Mouse (Mus musculus) MEL (cell line): ENCODE results near the gene Abca6. TPM values are rescaled to one million over a fixed set of nuclear protein-coding genes. Genes with fewer than 3 reads are reported as not detected.
A peak's percentile ranks its signal among the peaks of the same experiment; 100 is the strongest.

Experiments
- DNase-seq: peaks from one replicate; pipeline ENCODE4 v3.0.0; 2011; ENCODE audit warnings: low read depth, low spot score
- H3K27ac ChIP-seq: 2 replicates; pipeline ENCODE4 v1.5.1; 2012; ENCODE audit warnings: low read depth, mild to moderate bottlenecking, control low read depth, low read length, moderate library complexity; ENCODE audit not compliant: control insufficient read depth
- H3K27me3 ChIP-seq, 2 experiments: fragments of 150-350 bp in 1 of 2; sonication (generic) in 1 of 2; 2 replicates each; pipeline ENCODE4 v1.6.1; 2012; ENCODE audit warnings: low read length in 2 of 2, mild to moderate bottlenecking in 2 of 2, improper control_type of control experiment in 1 of 2, moderate library complexity in 1 of 2; ENCODE audit not compliant: insufficient read depth in 2 of 2, control insufficient read depth in 1 of 2
- H3K36me3 ChIP-seq, 2 experiments: 2 replicates each; pipeline ENCODE4 v1.6.1; 2012 to 2014; ENCODE audit warnings: low read length in 2 of 2, improper control_type of control experiment in 1 of 2, inconsistent platforms in 1 of 2, mild to moderate bottlenecking in 1 of 2; ENCODE audit not compliant: insufficient read depth in 2 of 2, control insufficient read depth in 1 of 2
- H3K4me1 ChIP-seq, 2 experiments: fragments of 150-350 bp in 1 of 2; sonication (generic) in 1 of 2; 2 replicates each; pipeline ENCODE4 v1.6.1; 2012; ENCODE audit warnings: low read length in 2 of 2, improper control_type of control experiment in 1 of 2, mild to moderate bottlenecking in 1 of 2; ENCODE audit not compliant: insufficient read depth in 2 of 2, control insufficient read depth in 1 of 2
- H3K4me3 ChIP-seq, 2 experiments: fragments of 150-350 bp in 1 of 2; sonication (generic) in 1 of 2; 2 replicates each; pipeline ENCODE4 v1.5.1; 2012; ENCODE audit warnings: low read depth in 2 of 2, low read length in 2 of 2, mild to moderate bottlenecking in 2 of 2, moderate library complexity in 2 of 2, control low read depth in 1 of 2, improper control_type of control experiment in 1 of 2; ENCODE audit not compliant: control insufficient read depth in 1 of 2, insufficient read depth in 1 of 2
- H3K79me2 ChIP-seq: 2 replicates; pipeline ENCODE4 v1.6.1; 2012; ENCODE audit warnings: mild to moderate bottlenecking, low read length, moderate library complexity; ENCODE audit not compliant: control insufficient read depth, poor library complexity, insufficient read depth
- H3K9ac ChIP-seq: 2 replicates; pipeline ENCODE4 v1.6.1; 2012; ENCODE audit warnings: low read depth, mild to moderate bottlenecking, control low read depth, low read length, moderate library complexity; ENCODE audit not compliant: control insufficient read depth, poor library complexity, severe bottlenecking
- H3K9me3 ChIP-seq: fragments of 150-350 bp; sonication (generic); replicated peaks from 2 replicates; pipeline ENCODE4 v1.6.1; 2012; ENCODE audit warnings: mild to moderate bottlenecking, low read length, improper control_type of control experiment, moderate library complexity; ENCODE audit not compliant: insufficient read depth
- GATA1 ChIP-seq: IDR thresholded peaks from 2 replicates; pipeline ENCODE4 v1.6.1; 2011; ENCODE audit warnings: low read depth, low read length, improper control_type of control experiment
- HCFC1 ChIP-seq: IDR thresholded peaks from 2 replicates; pipeline ENCODE4 v1.6.1; 2012; ENCODE audit warnings: low read depth, mild to moderate bottlenecking, inconsistent platforms, low read length, improper control_type of control experiment, moderate library complexity
- KAT2A ChIP-seq: conservative IDR thresholded peaks from 2 replicates; pipeline ENCODE4 v1.6.1; 2012; ENCODE audit warnings: low read depth, low read length, improper control_type of control experiment, inconsistent platforms
- MAFK ChIP-seq: IDR thresholded peaks from 2 replicates; pipeline ENCODE4 v1.6.1; 2011; ENCODE audit warnings: low read depth, mild to moderate bottlenecking, low read length, improper control_type of control experiment, borderline replicate concordance
- MAX ChIP-seq: IDR thresholded peaks from 2 replicates; pipeline ENCODE4 v1.6.1; 2011; ENCODE audit warnings: low read length, improper control_type of control experiment
- MXI1 ChIP-seq: IDR thresholded peaks from 2 replicates; pipeline ENCODE4 v1.6.1; 2011; ENCODE audit warnings: mild to moderate bottlenecking, low read depth, low read length, improper control_type of control experiment
- SIN3A ChIP-seq: IDR thresholded peaks from 2 replicates; pipeline ENCODE4 v1.6.1; 2012; ENCODE audit warnings: low read length, improper control_type of control experiment, inconsistent platforms
- ZKSCAN1 ChIP-seq: IDR thresholded peaks from 2 replicates; pipeline ENCODE4 v1.6.1; 2012; ENCODE audit warnings: low read depth, mild to moderate bottlenecking, inconsistent platforms, low read length, improper control_type of control experiment, moderate library complexity
- polyA plus RNA-seq, 2 experiments: library from polyadenylated mRNA; stranded (reverse) in 1 of 2; unstranded in 1 of 2; fragments of >175 nt in 1 of 2; fragments of >200 nt in 1 of 2; gene quantifications; 2 replicates each; pipeline versions ENCODE4 v1.2.1 to v1.2.4; 2012; ENCODE audit warnings: low replicate concordance in 2 of 2, low read depth in 1 of 2; ENCODE audit not compliant: insufficient read length in 2 of 2, insufficient read depth in 1 of 2, missing spikeins in 1 of 2
- total RNA-seq: library from RNA; depleted of rRNA; stranded (reverse); fragments of 300-350 nt; gene quantifications from 2 replicates; pipeline ENCODE4 v1.2.3, GENCODE M21; 2012

Abca6 gene
- total and polyA plus RNA-seq, 3 experiments = not detected

DNA sequence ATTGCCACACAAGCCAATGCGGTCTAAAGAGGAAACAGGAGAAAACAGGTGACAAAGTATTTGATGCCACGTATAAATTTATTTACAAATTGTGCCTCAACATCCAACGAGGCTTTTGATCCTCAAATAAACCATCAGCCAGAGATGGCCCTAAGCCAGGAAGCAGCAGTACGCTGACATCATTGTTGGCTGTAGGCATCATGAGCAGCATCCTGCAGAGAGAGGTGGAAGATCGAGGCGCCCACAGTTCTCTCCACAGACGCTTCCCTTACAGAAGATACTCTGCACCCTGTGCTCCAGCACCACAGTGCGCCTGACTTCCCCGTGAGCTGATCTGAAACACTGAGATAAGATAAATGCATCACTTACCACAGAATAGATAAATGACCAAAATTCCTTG, 36.1 kb upstream of the Abca6 start:
- no peak overlapping the region for H3K9ac ChIP-seq
- TF ChIP-seq HCFC1 (no peak), SIN3A (no peak), GATA1 (peak; percentile 66)

DNA sequence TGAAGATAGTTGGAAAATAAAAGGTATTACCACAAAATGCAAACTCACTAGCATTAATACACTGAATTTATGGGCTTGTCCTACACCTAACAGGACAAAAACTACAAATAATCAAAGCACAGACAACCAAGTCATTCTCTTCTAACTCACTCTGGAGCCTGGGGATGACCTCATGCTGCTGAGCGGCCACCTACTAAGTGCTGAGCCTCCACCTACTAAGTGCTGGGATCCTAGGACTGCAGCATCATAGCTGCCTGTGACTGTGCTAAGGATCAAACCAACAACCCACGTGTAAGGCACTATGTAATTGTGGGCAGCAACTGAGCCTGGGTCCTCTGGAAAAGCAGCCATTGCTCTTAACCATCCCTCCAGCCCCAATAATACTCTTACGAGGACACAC, 34.8 kb upstream of the Abca6 start:
- H3K9me3 ChIP-seq = no peaks in the 10 kb centered on the region
- no peak overlapping the region for H3K9ac ChIP-seq
- TF ChIP-seq KAT2A (no peak), ZKSCAN1 (peak; percentile 89)
- peaks cover 0 to 12% of the 10 kb centered on the region in 2 experiments; a peak in 2 of 4 replicates for H3K36me3 ChIP-seq
- peaks cover 0 to 11% of the 10 kb centered on the region in 2 experiments; a peak in 1 of 4 replicates for H3K4me1 ChIP-seq
- no peaks in the 10 kb centered on the region; a peak in 1 of 4 replicates for H3K27me3 ChIP-seq
- DNase-seq = no peak
- no peaks in the 10 kb centered on the region for H3K79me2 ChIP-seq
- no peak overlapping the region for H3K4me3 ChIP-seq
- H3K27ac ChIP-seq = no peak overlapping the region

More for the DNA sequence above, 36.1 kb upstream of the Abca6 start:
- H3K4me1 ChIP-seq = peaks cover 0 to 11% of the 10 kb centered on the region in 2 experiments; a peak in 1 of 4 replicates
- H3K9me3 ChIP-seq = no peaks in the 10 kb centered on the region
- H3K27ac ChIP-seq = no peak overlapping the region
- no peaks in the 10 kb centered on the region; a peak in 1 of 4 replicates for H3K27me3 ChIP-seq
- H3K79me2 ChIP-seq = no peaks in the 10 kb centered on the region
- peak; percentile 32 for DNase-seq
- H3K4me3 ChIP-seq = no peak overlapping the region
- H3K36me3 ChIP-seq = peaks cover 0 to 12% of the 10 kb centered on the region in 2 experiments; a peak in 2 of 4 replicates

DNA sequence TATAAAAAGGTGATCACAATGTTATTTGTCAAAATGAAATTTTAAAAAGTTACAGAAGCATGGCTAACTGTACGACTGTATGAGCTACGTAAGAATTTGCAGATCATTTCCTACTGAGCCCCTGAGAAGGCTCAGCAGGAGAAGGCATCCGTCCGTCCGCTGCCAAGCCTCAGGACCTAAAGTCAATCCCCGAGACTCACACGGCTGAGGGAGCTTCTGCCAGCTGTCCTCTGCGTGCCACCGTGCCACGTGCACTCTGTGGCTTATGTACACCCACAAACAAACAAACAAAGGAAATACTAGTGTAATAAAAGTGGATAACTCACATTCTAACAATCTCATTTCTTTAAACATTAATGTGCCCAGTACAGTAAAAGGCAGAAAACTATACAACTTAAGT, 33.3 kb upstream of the Abca6 start:
- Histone ChIP-seq H3K4me1 (peaks cover 0 to 11% of the 10 kb centered on the region in 2 experiments; a peak in 1 of 4 replicates), H3K4me3 (peak overlapping the region; percentile 6 to 56), H3K79me2 (no peaks in the 10 kb centered on the region), H3K9me3 (no peaks in the 10 kb centered on the region), H3K36me3 (peaks cover 0 to 12% of the 10 kb centered on the region in 2 experiments; a peak in 2 of 4 replicates), H3K27ac (peak overlapping the region; percentile 47; the same call in 1 of the 2 replicates), H3K9ac (peak overlapping the region; percentile 65), H3K27me3 (no peaks in the 10 kb centered on the region; a peak in 1 of 4 replicates)
- peak; percentile 53 for DNase-seq
- TF ChIP-seq MAX (peak; percentile 52; the same call in 1 of the 2 replicates), MXI1 (peak; percentile 45; the same call in 1 of the 2 replicates), MAFK (no peak)
